Mouse (Mus musculus): Measurements from ENCODE around the gene Fam155a. TPM values are rescaled to one million over a fixed set of nuclear protein-coding genes. Genes with fewer than 3 reads are reported as not detected.

The Fam155a gene
- total RNA-seq, 2 experiments from 2014 or later: 6.5 to 6.9 TPM

GRCm38 (mm10) chr8:9188616-9189015, 582.3 kb downstream of the Fam155a start:
- DNase-seq (ENCODE audit: low spot score in 2 of 2): no peak

DNA sequence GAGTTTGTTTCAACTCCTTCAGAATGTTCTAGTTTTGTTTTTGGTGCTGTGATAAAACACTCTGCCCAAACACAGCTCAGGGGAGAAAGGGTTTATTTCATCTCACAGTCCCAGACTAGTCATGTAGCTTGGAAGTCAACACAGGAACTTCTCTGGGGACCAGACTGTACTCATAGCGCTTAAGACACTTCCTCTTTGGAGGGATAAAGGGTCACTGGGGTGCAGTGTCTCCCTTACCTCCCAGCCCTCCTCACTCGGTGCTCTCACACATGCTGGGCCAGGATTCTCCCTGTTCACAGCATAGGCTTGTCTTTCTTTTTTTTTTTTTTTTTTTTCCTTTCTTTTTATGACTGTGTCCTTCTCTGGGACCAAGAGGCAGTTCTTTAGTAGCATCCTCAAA, 585.8 kb downstream of the Fam155a start:
- no peak for DNase-seq (ENCODE audit: low spot score in 2 of 2)

- no peak for DNase-seq (ENCODE audit: low spot score in 2 of 2)
Measured at GRCm38 (mm10) chr8:9182461-9182860, 588.5 kb downstream of the Fam155a start.

- DNase-seq (ENCODE audit: low spot score in 2 of 2): peak in 1 of 2 experiments; percentile 6
Measured at GRCm38 (mm10) chr8:9180686-9181315, 590.2 kb downstream of the Fam155a start.

- DNase-seq (ENCODE audit: low spot score in 2 of 2): no peak
Measured at GRCm38 (mm10) chr8:9176974-9177373, 594.0 kb downstream of the Fam155a start.

DNA sequence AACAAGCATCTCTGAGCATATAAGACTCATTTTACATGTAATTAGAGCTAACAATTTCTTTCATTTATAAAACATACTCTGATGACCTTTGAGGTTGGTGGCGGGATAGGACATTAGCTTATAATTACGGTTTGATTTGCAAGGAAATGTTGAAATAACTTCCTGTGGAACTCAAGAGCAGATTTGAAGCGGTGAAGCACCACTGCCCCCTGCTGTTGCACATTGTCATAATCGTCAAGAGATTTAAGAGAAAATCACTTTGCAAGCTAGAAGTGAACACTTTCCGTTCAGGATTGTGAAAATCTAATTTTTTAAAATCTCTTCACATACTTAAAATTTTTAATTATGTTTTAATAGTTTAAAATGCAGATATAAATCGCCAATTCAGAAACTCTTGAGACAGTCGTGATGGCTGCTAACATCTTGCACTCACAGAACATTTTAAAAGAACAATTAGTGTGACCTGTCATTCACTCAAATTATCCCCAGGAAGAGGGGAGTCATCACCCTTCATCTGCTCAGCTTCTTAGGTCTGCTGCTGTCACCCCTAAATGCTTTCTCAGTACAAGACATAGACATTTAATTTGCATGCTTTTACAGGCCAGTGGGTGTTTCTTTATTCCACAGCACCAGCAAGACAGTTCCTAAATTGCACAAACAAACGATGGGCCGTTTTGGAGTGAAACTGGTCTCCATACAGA, 595.9 kb downstream of the Fam155a start:
- DNase-seq (ENCODE audit: low spot score in 2 of 2): peak; percentile 49 to 53

DNA sequence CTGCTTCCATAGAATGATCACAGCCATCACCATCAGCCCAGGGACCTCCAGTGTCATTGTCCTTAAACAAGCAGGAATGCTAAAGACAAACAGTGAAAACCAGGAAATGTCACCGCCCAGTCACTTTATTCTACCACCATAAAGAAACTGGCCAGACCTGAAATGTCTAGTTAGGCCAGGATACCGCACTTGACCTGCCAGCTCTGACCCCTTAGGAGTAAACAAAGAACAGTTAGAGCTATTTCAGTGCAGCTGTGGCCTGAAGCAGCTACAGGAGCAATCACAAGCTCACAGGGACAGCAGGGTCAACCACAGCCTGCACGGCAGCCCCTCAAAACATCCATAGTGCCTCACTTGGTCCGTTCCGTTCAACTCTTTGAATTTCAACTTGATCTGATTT, 599.1 kb downstream of the Fam155a start:
- DNase-seq (ENCODE audit: low spot score in 2 of 2): no peak

DNA sequence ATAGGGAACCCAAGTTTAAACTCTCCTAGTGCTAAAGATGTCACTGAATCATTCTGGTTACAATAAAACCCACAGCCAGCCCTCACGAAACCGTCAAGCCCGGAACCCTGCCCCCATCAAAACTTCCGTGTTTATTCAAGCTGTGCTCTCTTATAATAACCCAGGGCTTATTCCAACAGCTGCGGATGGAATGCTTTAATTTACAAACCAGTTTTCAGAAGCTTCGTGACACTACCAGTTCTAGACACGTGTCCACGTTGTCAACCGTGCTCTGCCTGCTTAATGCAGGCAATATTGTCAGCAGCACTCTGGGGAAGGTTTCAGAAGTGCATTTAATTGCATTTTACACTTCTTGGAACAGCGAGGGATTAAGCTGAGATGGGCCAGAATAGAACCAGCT, 603.0 kb downstream of the Fam155a start:
- no peak for DNase-seq (ENCODE audit: low spot score in 2 of 2)

- no peak for DNase-seq (ENCODE audit: low spot score in 2 of 2)
Measured at GRCm38 (mm10) chr8:9161606-9162005, 609.4 kb downstream of the Fam155a start.

- DNase-seq (ENCODE audit: low spot score in 2 of 2): no peak
Measured at GRCm38 (mm10) chr8:9159322-9159721, 611.6 kb downstream of the Fam155a start.

GRCm38 (mm10) chr8:9158652-9159051, 612.3 kb downstream of the Fam155a start:
- no peak for DNase-seq (ENCODE audit: low spot score in 2 of 2)

GRCm38 (mm10) chr8:9157141-9157781, 613.7 kb downstream of the Fam155a start:
- no peak for DNase-seq (ENCODE audit: low spot score in 2 of 2)

Small RNA genes within 50 kb of the gene (microRNA-seq; reads per million reads assigned to microRNA genes)
- 0 reads per million in 2 experiments for gene Gm47312 (ENCODE audit: borderline number of aligned reads in 2 of 2)

Other genes starting within 250 kb of the Fam155a start
- gene Gm10217, start 93.1 kb upstream of the Fam155a start, total RNA-seq (2021): not detected
- gene Lig4, start 206.5 kb upstream of the Fam155a start, total RNA-seq (2021): 1 to 10 TPM; 7.8 to 8.4 TPM
- gene Abhd13, start 206.5 kb upstream of the Fam155a start, total RNA-seq (2021): 10 to 100 TPM; 18.7 to 22.3 TPM
- 10 to 100 TPM in 1 of 2 experiments, 1 to 10 TPM in 1; 3.4 to 10.3 TPM for gene Tnfsf13b, start 235.3 kb upstream of the Fam155a start, total RNA-seq (2021)